Mouse (Mus musculus) lung, postnatal 0 days (tissue): ENCODE data around the gene Nupl1. TPM values are rescaled to one million over a fixed set of nuclear protein-coding genes. Genes with fewer than 3 reads are reported as not detected.

Experiments
- ATAC-seq: fragments of 200-750 bp; cut with Nextera tagmentation; 2 replicates; pipeline ENCODE4 v1.8.0; 2017; ENCODE audit warnings: moderate library complexity
- DNase-seq: peaks from one replicate; pipeline ENCODE4 v3.0.0-alpha.2; 2016; ENCODE audit warnings: low spot score
- H3K27ac ChIP-seq: fragments of 300-500 bp; sonication (generic); 2 replicates; pipeline ENCODE4 v1.5.1; 2014; ENCODE audit warnings: antibody characterized with exemption, mild to moderate bottlenecking, low read length, mixed read lengths
- H3K27me3 ChIP-seq: fragments of 300-500 bp; sonication (generic); replicated peaks from 2 replicates; pipeline ENCODE4 v1.6.1; 2014; ENCODE audit warnings: low read length, mixed read lengths; ENCODE audit not compliant: insufficient read depth
- H3K36me3 ChIP-seq: fragments of 300-500 bp; sonication (generic); 2 replicates; pipeline ENCODE4 v1.6.1; 2014; ENCODE audit warnings: low read length, mixed read lengths; ENCODE audit not compliant: insufficient read depth
- H3K4me1 ChIP-seq: fragments of 300-500 bp; sonication (generic); 2 replicates; pipeline ENCODE4 v1.6.1; 2014; ENCODE audit warnings: antibody characterized with exemption, low read depth, low read length, mixed read lengths; ENCODE audit not compliant: insufficient read depth
- H3K4me2 ChIP-seq: fragments of 300-500 bp; sonication (generic); replicated peaks from 2 replicates; pipeline ENCODE4 v1.6.1; 2014; ENCODE audit warnings: low read depth, mild to moderate bottlenecking, low read length, moderate library complexity, mixed read lengths
- H3K4me3 ChIP-seq: fragments of 300-500 bp; sonication (generic); 2 replicates; pipeline ENCODE4 v1.5.1; 2014; ENCODE audit warnings: low read depth, low read length
- H3K9ac ChIP-seq: fragments of 300-500 bp; sonication (generic); replicated peaks from 2 replicates; pipeline ENCODE4 v1.6.1; 2014; ENCODE audit warnings: low read depth, mild to moderate bottlenecking
- H3K9me3 ChIP-seq: fragments of 300-500 bp; sonication (generic); 2 replicates; pipeline ENCODE4 v1.6.1; 2016; ENCODE audit warnings: low read length, mixed read lengths
- CTCF ChIP-seq: IDR thresholded peaks from 2 replicates; pipeline ENCODE4 v1.5.1; 2016; ENCODE audit warnings: antibody characterized with exemption, mild to moderate bottlenecking
- EP300 ChIP-seq: IDR thresholded peaks from 2 replicates; pipeline ENCODE4 v1.6.1; 2016; ENCODE audit warnings: antibody characterized with exemption, mild to moderate bottlenecking, control low read depth
- WGBS: fragments of 180-500 bp; shearing (Covaris S2); extraction: QIAGEN DNeasy Blood & Tissue Kit; methylation state at CpG from one replicate; pipeline ENCODE4 v1.1.7; 2014; 5-methylcytosine and 5-hydroxymethylcytosine counted together
- polyA plus RNA-seq: library from polyadenylated mRNA; unstranded; fragments of >200 nt; fragmentation: Nextera tagmentation; extraction: Ambion mirVana; gene quantifications from 2 replicates; pipeline ENCODE4 v1.2.1, GENCODE M21; 2015

Gene Nupl1
- polyA plus RNA-seq, 1 experiment from 2014 or later = not detected

DNA sequence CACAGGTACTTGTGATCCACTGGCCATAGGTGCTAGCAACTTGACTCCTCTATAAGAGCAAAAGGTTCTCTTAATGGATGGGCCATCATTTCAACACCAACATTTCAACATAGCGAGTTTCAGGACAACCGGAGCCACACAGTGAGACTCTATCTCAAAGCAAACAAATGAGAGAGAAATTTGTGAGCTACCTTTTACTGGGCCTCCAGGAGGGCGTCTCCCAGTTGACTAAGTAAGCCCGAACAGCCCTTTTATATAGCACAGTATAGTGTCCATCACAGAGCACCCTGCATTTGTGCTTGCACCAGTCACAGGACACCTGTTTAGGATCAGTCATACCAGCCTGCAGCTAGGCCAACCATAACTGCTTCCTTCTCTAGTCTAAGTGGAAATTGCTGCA is 5.9 kb upstream of the Nupl1 start:
- Histone ChIP-seq H3K9me3 (no peaks in the 10 kb centered on the region), H3K4me2 (no peak overlapping the region), H3K9ac (no peak overlapping the region), H3K27me3 (no peaks in the 10 kb centered on the region), H3K36me3 (no peaks in the 10 kb centered on the region), H3K4me3 (no peak overlapping the region), H3K4me1 (peaks cover 3% of the 10 kb centered on the region; the same call in 1 of the 2 replicates), H3K27ac (0 out of 2 replicates have a peak overlapping the region, but pooled peaks have one; percentile 5)
- TF ChIP-seq CTCF (no peak), EP300 (no peak)
- ATAC-seq (no peak), DNase-seq (no peak)
- 37% methylated on average over 4 of the region's 4 CpGs for WGBS

DNA sequence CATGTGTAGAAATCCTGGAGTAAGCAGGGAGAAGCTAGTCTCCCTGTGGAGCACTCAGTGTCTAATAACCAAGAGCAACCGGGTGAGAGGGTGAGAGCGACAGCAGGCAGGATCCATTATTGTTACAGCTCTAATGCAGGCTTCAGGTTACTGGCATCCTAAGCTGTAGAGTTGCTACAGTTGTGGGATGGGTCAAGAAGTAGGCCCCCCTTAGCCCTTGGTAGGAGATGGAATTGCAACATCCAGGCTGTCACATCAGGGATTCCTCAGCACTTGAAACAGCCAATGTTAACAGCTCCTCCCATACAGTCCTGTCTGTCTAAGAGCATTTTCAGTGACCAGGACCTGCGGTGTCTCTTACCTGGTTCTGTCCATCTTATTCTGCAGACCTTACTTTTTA is 5.1 kb upstream of the Nupl1 start:
- DNase-seq = peak; percentile 69
- WGBS = 23% methylated on average over 3 of the region's 3 CpGs
- Histone ChIP-seq H3K36me3 (no peaks in the 10 kb centered on the region), H3K9ac (no peak overlapping the region), H3K4me3 (no peak overlapping the region), H3K4me2 (no peak overlapping the region), H3K27ac (no peak overlapping the region), H3K4me1 (peaks cover 3% of the 10 kb centered on the region; the same call in 1 of the 2 replicates), H3K9me3 (no peaks in the 10 kb centered on the region), H3K27me3 (no peaks in the 10 kb centered on the region)
- no peak for TF ChIP-seq EP300
- TF ChIP-seq CTCF = no peak
- 0 out of 2 replicates have a peak, but pooled peaks have one; percentile 9 for ATAC-seq

GRCm38 (mm10) chr14:60254774-60255173 is 3.5 kb upstream of the Nupl1 start:
- TF ChIP-seq EP300 (no peak), CTCF (no peak)
- Histone ChIP-seq H3K9ac (no peak overlapping the region), H3K4me3 (no peak overlapping the region), H3K4me1 (peaks cover 3% of the 10 kb centered on the region; the same call in 1 of the 2 replicates), H3K9me3 (no peaks in the 10 kb centered on the region), H3K27me3 (no peaks in the 10 kb centered on the region), H3K4me2 (no peak overlapping the region), H3K27ac (no peak overlapping the region), H3K36me3 (no peaks in the 10 kb centered on the region)
- ATAC-seq = no peak
- no peak for DNase-seq

GRCm38 (mm10) chr14:60253466-60253865 is 2.2 kb upstream of the Nupl1 start:
- DNase-seq = no peak
- no peak overlapping the region for H3K9ac ChIP-seq
- H3K4me1 ChIP-seq = peaks cover 3% of the 10 kb centered on the region; the same call in 1 of the 2 replicates
- ATAC-seq = no peak
- TF ChIP-seq CTCF (no peak), EP300 (no peak)
- 81% methylated on average over 3 of the region's 3 CpGs for WGBS
- H3K27ac ChIP-seq = no peak overlapping the region
- no peaks in the 10 kb centered on the region for H3K27me3 ChIP-seq
- H3K36me3 ChIP-seq = no peaks in the 10 kb centered on the region
- H3K9me3 ChIP-seq = no peaks in the 10 kb centered on the region
- H3K4me3 ChIP-seq = no peak overlapping the region
- H3K4me2 ChIP-seq = no peak overlapping the region

GRCm38 (mm10) chr14:60252004-60253000 is 1.1 kb upstream of the Nupl1 start:
- no peaks in the 10 kb centered on the region for H3K9me3 ChIP-seq
- peak overlapping the region; percentile 76 for H3K4me3 ChIP-seq
- peak overlapping the region; percentile 78 for H3K9ac ChIP-seq
- H3K27ac ChIP-seq = peak overlapping the region; percentile 93
- DNase-seq (no peak), ATAC-seq (no peak; the same call in 1 of the 2 replicates)
- peak overlapping the region; percentile 80 for H3K4me2 ChIP-seq
- TF ChIP-seq CTCF (peak; percentile 4; the same call in 1 of the 2 replicates), EP300 (no peak)
- 17% methylated on average over 15 of the region's 15 CpGs for WGBS
- H3K27me3 ChIP-seq = no peaks in the 10 kb centered on the region
- peaks cover 3% of the 10 kb centered on the region; the same call in 1 of the 2 replicates for H3K4me1 ChIP-seq
- no peaks in the 10 kb centered on the region for H3K36me3 ChIP-seq

GRCm38 (mm10) chr14:60250879-60251278 is 352 bp downstream of the Nupl1 start:
- H3K9me3 ChIP-seq = no peaks in the 10 kb centered on the region
- ATAC-seq (peak; percentile 48), DNase-seq (no peak)
- WGBS = under 1% methylated on average over 39 of the region's 39 CpGs
- H3K9ac ChIP-seq = peak overlapping the region; percentile 91
- TF ChIP-seq EP300 (no peak), CTCF (no peak)
- peak overlapping the region; percentile 76 for H3K4me3 ChIP-seq
- H3K36me3 ChIP-seq = no peaks in the 10 kb centered on the region
- H3K4me1 ChIP-seq = peaks cover 3% of the 10 kb centered on the region; the same call in 1 of the 2 replicates
- no peaks in the 10 kb centered on the region for H3K27me3 ChIP-seq
- peak overlapping the region; percentile 80 for H3K4me2 ChIP-seq
- peak overlapping the region; percentile 93 for H3K27ac ChIP-seq
